Mouse (Mus musculus) lung, postnatal 0 days (tissue): Measurements from ENCODE around the gene Vangl2.
A peak's percentile ranks its signal among the peaks of the same experiment; 100 is the strongest.

ENCODE experiments used
- CTCF ChIP-seq: IDR thresholded peaks from 2 replicates; pipeline ENCODE4 v1.5.1; 2016; ENCODE audit warnings: antibody characterized with exemption, mild to moderate bottlenecking
- EP300 ChIP-seq: IDR thresholded peaks from 2 replicates; pipeline ENCODE4 v1.6.1; 2016; ENCODE audit warnings: antibody characterized with exemption, mild to moderate bottlenecking, control low read depth

DNA sequence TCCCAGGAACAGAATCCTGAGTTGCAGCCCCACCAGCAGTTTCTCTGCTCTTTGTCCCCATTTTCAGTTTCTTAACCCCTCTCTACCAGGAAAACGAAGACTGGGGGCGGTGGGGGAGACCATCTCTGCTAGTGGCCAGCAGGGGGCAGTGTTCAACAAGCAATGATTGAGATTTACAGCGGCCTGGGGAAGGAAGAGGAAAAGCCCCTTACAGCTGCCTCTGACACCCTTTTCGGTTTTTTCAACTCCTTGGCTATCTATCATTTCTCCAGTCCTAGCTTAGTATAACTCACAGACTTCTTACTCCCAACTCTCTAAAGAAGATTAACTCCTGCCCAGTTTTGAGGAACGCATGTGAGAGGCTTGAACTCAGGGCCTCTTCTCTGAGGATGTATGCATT lies 18.7 kb upstream of the Vangl2 start:
- peak; percentile 87 for TF ChIP-seq CTCF
- no peak for TF ChIP-seq EP300
